Mouse (Mus musculus): ENCODE data around the gene Pdlim7.

Gene Pdlim7

DNA sequence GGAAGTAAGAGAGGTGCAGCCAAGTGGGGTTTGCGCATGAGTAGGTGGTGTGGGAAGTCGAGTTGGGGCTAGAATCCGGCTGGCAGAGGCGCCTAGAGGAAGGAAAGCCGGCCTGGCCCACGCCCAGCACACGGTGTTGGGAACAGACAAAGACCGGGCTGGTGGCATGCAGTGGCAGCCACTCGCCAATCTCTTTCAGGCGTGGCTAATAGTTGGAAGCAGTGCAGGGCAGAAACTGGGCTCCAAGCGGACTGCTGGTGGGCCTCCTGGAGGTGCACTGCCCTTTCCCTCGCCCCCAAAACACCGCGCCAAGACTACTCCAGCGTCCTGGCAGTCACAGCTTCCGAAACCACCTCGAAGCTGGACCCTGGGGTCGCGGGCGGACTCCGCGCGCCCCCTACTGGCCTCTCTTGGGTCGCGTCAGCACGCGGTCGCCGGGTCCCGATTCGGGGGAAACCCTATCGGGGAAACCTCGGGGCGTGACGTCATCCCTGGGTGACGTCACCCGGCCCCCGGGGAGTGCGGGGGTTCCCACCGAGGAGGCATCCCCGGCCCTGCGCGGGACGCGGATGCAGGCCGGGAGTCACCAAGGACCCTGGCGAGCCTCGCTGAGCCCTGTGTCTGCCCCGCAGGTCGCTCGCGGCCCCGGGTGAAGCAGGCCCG, 42.2 kb downstream of the Pdlim7 start:
- ATAC-seq (ENCODE audit: insufficient number of reproducible peaks, low FRiP score, low TSS enrichment), result peak; percentile 37

DNA sequence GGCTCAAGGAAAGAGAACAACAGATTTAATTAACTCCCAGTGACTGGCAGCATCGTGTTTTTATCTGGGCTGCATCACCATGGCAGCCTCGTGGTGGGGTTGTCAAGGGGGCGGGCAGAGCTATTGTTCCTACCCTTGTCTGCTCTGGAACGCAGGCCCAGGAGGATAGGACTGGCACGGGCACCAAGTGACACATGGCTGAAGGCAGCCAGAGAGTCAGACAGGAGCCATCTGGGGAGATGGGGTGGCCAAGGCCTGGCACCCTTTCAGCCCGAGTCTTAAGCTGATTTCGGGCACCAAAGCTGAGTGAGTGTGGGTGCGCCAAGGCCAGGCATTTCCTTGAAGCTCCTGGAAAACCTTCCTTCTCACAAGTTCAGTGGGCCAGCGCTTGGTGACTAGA, 43.1 kb downstream of the Pdlim7 start:
- peak; percentile 58; the same call in 1 of the 2 replicates for ATAC-seq (ENCODE audit: insufficient number of reproducible peaks, low FRiP score, low TSS enrichment)

DNA sequence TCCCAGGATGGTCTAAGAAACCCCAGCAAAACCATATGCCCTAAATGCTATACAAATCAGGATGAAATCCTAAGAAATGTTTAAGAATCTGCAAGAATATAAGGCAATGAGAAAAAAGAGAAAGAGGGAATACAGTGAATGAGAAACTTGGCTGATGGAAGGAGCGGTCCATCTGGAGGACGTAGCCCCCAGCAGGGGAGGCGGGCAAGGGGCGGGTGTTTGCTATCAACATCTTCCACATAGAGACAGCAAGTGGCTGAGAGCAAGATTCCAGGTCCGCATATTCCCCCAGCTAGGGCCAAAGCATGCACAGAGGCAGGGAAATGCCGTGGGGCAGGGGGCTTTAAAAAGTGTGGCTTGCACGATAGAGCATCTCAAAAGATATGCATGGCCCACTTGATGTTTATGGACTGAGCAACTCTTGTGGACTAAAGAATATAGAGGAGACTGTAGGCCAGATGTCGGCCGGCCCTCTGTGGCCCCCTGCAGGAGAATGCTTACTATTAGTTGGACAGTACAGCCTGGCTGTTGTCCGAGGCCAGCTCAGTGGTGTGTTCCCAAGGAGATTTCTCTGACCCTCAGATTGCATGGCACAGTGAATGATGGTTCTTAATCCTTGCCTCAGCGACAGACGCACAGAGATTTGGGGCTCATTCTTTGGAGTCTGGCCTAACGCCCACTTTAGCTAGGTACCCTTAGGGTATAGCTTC, 44.5 kb downstream of the Pdlim7 start:
- no peak for ATAC-seq (ENCODE audit: insufficient number of reproducible peaks, low FRiP score, low TSS enrichment)

DNA sequence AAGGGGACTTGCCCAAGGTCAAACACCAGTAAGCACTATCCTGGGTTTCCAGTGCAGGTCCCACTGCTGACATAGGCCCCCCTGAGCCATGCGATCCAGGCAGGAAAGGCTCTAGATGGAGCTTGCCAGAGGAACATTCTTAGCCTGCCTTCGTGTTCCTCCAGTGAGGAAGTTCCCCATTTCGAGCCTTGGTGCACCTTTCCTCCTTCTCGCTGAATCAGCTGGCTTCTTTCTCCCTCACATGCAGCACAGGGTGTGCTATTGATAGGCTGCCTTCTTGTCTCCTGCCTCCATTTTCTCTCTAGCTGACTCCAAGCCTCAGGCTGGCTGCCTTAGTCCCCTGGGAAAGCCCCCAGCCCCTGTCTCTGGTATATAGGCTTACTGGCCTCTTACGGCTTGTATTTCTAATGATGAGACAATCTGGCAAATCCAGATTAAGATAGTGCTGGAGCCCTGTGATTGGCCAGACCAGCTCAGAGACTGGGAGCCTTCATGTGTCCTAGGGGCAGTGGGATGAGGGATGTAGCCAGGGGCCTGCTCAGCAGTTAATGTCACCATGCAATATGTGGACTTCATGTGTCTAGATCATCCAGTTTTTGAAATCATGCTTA, 47.5 kb downstream of the Pdlim7 start:
- ATAC-seq (ENCODE audit: insufficient number of reproducible peaks, low FRiP score, low TSS enrichment), result no peak

DNA sequence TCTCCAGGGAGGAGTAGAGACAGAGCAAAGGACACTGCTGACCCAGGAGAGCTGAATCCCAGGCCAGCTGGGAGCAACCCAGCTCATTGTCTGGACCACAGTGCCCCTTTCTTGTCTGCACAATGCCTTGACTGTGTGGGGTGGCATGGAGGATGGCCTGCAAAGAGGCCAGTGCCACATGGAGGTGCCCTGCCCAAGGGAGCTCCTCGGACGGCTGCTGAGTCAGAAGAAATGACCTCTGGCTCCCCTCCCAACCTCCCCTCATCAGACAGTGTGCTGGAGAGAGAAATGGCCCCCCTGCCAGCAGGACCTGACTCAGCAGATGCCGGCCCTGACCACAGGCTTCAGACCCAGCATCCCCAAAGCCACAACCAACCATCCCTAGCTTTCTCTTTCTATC, 48.3 kb downstream of the Pdlim7 start:
- no peak for ATAC-seq (ENCODE audit: insufficient number of reproducible peaks, low FRiP score, low TSS enrichment)

DNA sequence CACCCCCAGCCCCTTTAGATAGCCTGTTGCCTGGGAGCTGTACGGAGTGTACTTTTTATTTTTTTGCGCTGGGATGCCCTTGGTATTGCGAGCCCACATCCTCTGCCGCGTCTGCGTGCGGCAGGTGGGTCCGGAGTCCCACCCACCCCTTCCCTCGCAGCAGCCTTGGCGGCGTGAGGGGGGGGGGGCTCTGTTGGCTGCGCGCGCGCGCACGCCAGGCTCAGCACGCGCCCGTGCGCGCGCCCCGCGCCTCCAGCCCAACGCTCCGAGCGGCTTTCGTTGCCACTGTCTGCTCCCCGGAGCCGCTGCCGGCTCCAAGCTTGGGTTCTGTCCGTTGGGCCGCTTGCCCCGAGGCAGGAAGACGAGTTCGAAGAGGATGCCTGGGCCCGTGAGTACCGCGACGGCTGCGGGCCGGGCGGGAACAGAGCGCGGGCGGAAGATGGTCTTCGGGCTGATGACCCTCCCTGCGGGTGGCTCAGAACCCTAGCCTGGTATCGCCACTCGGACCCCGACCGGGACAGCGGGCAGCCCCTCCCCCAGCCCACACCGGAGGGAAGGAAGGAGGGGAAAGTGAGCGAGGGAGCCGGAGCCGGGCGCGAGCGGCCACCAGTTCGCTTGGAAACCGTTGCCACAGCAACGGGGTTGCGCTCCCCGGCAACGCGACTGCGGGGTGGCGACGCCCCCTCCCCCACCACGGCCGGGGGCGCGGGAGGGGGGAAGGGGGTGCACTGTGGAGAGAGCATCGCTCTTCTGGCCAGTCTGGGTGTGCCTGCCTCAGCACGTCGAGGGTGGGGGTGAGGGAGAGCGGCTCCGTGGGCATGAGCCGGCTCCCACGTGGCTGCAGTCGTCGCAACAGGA, 49.2 kb downstream of the Pdlim7 start, which contains the start of gene Prr7:
TSS of gene Prr7 (plus strand) at position 241 of the 858 bp plus-strand sequence.
- ATAC-seq (ENCODE audit: insufficient number of reproducible peaks, low FRiP score, low TSS enrichment), result peak; percentile 32; the same call in 1 of the 2 replicates

DNA sequence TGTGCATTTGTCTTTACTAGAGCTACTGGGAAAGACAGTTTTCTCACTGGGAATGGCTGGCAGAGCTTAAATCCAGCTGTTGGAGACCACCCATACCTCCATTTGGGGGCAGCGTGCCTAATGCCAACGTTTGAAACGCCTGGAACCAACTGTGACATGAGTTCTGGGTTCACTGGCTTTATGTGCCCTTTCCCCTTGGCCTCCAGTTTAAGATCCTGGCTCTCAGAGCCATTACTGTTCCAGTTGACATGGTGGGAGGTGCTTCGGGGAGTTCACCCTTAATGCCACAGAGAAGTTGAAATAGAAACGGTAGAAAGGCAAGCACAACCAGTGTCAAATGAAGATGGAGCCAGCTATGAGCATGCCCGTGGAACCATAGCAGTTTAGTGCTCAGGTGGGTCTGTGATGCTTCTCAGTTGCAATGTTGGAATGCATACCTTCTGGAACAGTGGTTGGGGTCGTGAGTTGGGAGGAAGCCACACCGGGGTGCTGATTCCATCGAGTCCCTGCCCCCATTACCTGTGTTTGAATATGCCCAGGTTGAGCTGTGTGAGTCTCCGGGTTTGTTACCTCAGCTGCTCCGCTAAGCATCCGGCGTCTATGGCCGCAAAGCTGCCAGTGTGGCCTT, 50.0 kb downstream of the Pdlim7 start:
- ATAC-seq (ENCODE audit: insufficient number of reproducible peaks, low FRiP score, low TSS enrichment), result no peak

DNA sequence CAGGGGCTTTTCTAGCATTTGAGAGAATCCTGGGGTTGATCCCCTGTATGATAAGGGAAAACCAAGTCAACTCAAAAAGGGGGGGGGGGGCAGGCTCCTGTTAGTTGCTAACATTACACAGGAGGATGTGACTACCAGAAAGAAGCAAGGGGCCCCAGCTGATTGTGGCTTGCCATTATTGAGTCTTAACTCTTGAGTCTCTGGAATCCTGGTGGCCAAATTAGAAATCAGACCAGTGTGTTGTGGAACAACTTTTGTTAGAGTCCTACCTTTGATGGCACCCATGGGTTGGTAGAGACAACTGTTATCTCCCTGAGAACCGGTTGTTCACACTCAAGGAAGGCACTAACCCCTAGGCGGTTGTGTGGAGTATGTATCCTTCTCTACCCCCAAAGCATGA, 50.5 kb downstream of the Pdlim7 start:
- ATAC-seq (ENCODE audit: insufficient number of reproducible peaks, low FRiP score, low TSS enrichment), result no peak

DNA sequence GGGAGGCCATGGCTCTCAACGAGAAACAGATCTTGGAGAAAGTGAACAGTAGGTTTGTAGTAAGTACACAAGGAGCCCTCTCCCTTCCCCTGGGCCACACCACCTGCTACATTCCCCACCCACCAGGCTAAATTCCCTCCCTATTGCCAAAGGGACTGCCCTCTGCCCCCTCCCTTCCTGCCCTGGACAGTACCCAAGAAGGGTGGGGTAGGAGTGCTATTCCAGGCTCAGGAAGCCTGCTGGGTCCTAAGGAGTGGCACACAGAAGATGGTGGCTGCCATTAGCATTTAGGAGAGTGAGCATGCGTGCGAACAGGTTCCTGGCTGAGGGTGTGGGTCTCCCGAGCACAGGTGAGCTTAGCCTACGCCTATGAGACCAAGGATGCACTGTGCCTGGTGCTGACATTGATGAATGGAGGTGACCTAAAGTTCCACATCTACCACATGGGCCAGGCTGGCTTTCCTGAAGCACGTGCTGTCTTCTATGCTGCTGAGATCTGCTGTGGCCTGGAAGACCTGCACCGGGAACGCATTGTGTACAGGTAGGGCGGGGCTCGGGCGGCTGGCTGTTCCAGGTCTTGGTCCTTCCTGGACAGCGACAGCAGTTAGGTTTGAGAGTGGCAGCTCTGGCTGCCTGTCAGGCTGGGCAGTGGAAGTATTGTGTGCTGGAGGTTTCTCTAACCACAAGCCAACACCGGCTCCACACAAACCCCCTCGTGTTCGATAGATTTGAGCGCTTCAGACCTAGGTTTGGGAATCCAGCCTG, 61.5 kb downstream of the Pdlim7 start:
- no peak for ATAC-seq (ENCODE audit: insufficient number of reproducible peaks, low FRiP score, low TSS enrichment)

DNA sequence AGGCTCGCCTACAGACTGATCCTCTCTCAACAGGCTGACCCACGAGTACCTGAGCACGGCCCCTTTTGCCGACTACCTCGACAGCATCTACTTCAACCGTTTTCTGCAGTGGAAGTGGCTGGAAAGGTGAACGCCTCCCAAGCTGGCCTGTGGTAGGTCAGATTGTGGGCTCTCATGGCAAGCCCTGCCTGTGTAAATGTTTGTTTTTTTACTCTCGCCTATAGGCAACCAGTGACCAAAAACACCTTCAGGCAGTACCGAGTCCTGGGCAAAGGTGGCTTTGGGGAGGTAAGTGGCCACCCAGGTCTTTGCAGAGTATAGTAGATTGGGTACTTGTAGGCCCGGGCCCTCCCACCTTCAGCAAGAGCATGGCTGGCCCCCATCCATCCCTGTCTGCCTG, 62.2 kb downstream of the Pdlim7 start:
- no peak for ATAC-seq (ENCODE audit: insufficient number of reproducible peaks, low FRiP score, low TSS enrichment)

DNA sequence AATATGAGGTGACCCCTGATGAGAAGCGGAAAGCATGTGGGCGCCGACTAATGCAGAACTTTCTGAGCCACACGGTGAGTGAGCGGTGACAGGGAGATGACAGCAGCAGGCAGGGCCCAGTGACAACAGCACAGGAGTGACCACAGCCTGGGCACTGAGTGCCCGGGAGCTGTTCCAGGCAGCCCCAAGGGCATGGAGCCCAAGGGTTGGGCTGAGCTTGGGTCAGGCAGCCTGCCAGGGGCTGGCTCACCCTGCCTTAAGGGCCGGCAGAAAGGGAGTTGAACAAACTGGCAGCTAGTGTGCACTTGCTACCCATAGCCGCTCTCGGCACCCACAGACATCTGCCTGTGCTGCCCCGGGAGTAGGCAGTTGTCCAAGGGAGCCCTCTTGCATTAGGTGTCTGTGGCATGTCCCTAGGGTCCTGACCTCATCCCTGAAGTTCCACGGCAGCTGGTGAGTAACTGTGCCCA, 62.9 kb downstream of the Pdlim7 start:
- ATAC-seq (ENCODE audit: insufficient number of reproducible peaks, low FRiP score, low TSS enrichment), result no peak

DNA sequence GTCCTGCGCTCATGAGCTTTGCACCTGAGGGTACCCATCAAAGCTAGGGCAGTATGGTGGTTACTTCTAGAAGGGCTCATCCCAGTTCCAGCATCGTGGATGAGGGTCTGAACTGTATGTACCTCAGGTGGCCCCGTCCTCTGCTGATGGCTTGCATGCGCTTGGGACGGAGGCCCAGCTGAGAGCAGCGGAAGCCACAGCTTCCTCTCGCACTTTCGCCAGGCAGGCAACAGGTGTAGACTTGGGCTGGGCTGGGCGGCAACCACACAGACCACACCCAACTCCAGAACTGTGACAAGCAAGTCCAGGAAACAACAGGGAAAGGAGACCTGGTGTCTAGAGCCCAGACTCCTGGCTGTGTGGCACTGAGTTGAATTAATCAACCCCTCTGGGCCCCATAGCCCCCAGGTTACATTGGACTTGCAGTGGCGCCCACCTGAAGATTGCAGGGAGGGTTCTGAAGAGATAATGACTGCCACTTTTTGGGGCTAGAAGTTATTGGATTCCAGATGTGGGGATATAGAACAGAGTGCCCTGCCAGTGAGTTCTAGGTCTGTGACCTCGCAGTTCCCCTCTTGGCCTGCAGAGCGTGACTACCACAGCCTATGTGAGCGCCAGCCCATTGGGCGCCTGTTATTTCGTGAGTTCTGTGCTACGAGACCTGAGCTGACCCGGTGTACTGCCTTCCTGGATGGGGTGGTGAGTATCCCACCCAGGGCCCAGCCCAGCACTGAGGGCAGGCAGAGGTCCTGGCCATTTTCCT, 63.6 kb downstream of the Pdlim7 start:
- no peak for ATAC-seq (ENCODE audit: insufficient number of reproducible peaks, low FRiP score, low TSS enrichment)

DNA sequence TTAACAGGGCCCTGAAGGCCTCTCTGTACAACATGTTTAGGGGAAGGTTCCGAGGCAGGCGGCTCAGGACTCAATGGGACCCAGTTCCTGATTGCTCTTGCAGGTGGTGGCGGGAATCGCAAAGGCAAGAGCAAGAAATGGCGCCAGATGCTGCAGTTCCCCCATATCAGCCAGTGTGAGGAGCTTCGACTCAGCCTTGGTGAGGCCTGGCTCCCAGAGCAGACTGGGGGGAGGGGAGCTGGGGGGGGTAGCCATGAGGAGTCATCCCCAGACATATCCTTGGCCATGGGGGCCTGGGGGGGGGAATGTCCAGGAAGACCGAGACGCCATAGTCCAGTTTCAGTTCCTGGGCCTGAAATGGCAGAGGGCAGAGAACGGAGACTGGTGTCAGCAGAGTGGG, 64.3 kb downstream of the Pdlim7 start:
- ATAC-seq (ENCODE audit: insufficient number of reproducible peaks, low FRiP score, low TSS enrichment), result no peak

DNA sequence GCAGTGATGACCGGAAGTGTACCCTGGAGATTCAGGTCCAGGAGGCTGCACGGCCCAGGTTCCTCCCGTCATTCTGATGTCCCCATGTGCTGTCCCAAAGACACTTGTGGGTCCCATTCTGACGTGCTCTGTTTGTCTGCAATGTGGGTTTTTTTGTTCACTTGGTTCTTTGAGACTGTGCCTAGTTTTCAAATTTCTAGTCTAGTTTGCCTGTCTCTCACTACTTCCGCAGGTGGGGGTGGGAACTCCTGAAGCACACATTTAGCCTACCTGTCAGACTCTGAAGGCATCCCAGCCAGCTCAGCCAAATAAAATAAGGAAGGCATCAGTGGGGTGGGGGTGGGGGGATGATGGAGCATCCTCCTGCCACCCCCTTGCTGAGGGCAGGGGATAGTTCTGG, 65.3 kb downstream of the Pdlim7 start:
- no peak for ATAC-seq (ENCODE audit: insufficient number of reproducible peaks, low FRiP score, low TSS enrichment)

DNA sequence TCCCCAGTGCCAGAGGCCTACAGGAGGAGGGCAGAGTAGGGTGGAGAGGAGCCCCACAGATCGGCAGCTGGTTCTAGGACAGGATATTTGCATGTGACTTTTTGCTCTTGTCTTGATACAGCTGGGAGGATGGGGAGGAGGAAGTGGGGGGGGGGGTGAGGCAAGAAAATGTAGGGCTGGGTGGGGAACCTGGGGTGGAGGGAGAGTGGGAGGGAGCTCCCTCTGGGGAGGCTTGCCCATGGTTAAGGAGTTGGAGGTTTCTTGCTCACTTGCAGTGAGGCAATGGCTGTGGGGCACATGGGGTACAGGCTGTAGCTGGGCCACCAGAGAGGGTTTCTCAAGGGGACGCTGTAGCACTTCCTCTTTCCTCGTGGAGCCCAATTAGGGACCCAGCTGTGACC, 65.9 kb downstream of the Pdlim7 start:
- no peak for ATAC-seq (ENCODE audit: insufficient number of reproducible peaks, low FRiP score, low TSS enrichment)

DNA sequence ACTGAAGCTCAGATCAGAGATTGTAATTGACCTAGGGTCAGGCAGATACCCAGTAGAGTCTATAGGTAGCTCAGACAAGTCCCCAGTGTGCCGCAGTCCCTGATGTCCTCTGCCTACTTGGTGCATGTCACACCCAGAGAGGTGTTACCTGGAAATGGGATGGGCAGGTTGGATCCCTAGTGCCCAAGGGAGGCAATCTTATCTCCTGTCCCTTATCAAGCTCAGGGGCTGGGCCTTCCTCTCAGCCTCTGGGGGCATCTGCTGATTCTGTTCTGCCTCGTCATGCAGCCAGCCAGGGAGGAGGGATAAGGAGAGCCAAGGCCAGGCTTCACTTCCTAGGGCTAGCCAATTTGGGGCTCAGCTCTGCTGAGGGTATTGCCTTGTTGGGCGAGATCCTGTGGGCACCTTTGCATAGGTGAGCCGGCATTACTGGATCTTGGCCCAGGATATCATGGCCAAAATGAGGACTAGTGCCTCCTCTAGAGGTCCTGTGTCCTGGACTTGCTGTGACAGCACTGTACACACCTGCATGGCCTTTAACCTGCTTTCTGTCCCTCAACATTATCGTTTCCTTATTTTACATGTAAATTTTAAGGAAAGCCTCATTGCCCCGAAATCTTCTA, 66.9 kb downstream of the Pdlim7 start:
- ATAC-seq (ENCODE audit: insufficient number of reproducible peaks, low FRiP score, low TSS enrichment), result no peak

Measured in cerebellum, adult (tissue).